In genomic region chr16:49500818-49501217, GRCm38 (mm10) we compare ENCODE assay signal across 9 mouse cellular contexts.
DNase-seq lines count a peak whose midpoint lies in the region; ATAC-seq lines count a peak whose summit lies in the region.
"Had no signal": no experiment of that assay in that cellular context is flagged by ENCODE, and none has a peak within 500 bp of the region (broad histone marks: within the 10 kb centered on the region; RNA-seq: fewer than 3 reads in every experiment).

No protein-coding gene starts in this region.

- 47% methylated on average over 4 of the region's 4 CpGs for WGBS in forebrain, embryonic 11.5 days
- 40% methylated on average over 4 of the region's 4 CpGs for WGBS in forebrain, embryonic 10.5 days
- 43% methylated on average over 4 of the region's 4 CpGs for WGBS in forebrain, embryonic 12.5 days

- no peak for DNase-seq in forebrain, embryonic 11.5 days (ENCODE audit: low spot score)
- no peak for DNase-seq in forebrain, embryonic 10.5 days (ENCODE audit: extremely low spot score, low spot score)
- peak; percentile 61 for DNase-seq in A20 (ENCODE audit: low read depth, low spot score)
- DNase-seq in brain, adult 2 months (ENCODE audit: low read depth, low spot score): peak; percentile 75
- DNase-seq in kidney, adult 11 months: peak; percentile 21
- DNase-seq in yolk sac, embryonic 10.5 days (ENCODE audit: low spot score): peak; percentile 9

- H3K4me3 ChIP-seq in forebrain, embryonic 11.5 days (ENCODE audit: low read depth, low read length): no peak overlapping the region
- H3K4me3 ChIP-seq in forebrain, embryonic 10.5 days: no peak overlapping the region
- no peak overlapping the region for H3K4me3 ChIP-seq in forebrain, embryonic 12.5 days (replicated peaks)
- H3K4me3 ChIP-seq: stomach, embryonic 15.5 days had no signal

- no peaks in the 10 kb centered on the region for H3K27me3 ChIP-seq in forebrain, embryonic 11.5 days (ENCODE audit: control insufficient read depth, insufficient read depth, low read length)
- H3K27me3 ChIP-seq in forebrain, embryonic 10.5 days (ENCODE audit: poor library complexity, severe bottlenecking): no peaks in the 10 kb centered on the region
- H3K27me3 ChIP-seq in forebrain, embryonic 12.5 days: no peaks in the 10 kb centered on the region
- H3K27me3 ChIP-seq: stomach, embryonic 15.5 days had no signal

- no peak overlapping the region for H3K27ac ChIP-seq in forebrain, embryonic 11.5 days (ENCODE audit: low read depth, low read length)
- no peak overlapping the region for H3K27ac ChIP-seq in forebrain, embryonic 10.5 days
- H3K27ac ChIP-seq in forebrain, embryonic 12.5 days: no peak overlapping the region
- H3K27ac ChIP-seq: stomach, embryonic 15.5 days had no signal

- no peak overlapping the region for H3K4me2 ChIP-seq in forebrain, embryonic 11.5 days (ENCODE audit: low read depth, low read length, severe bottlenecking)
- no peak overlapping the region for H3K4me2 ChIP-seq in forebrain, embryonic 12.5 days
- H3K4me2 ChIP-seq: stomach, embryonic 15.5 days had no signal

- peak; percentile 87 for ATAC-seq in forebrain, embryonic 11.5 days (replicated peaks; ENCODE audit: low FRiP score)
- peak; percentile 81 for ATAC-seq in forebrain, embryonic 12.5 days (ENCODE audit: low FRiP score)
- peak; percentile 71 for ATAC-seq in megakaryocyte, adult 5-6 weeks (ENCODE audit: poor library complexity, severe bottlenecking)

- no peaks in the 10 kb centered on the region for H3K4me1 ChIP-seq in forebrain, embryonic 11.5 days (replicated peaks; ENCODE audit: control insufficient read depth, insufficient read depth, low read length)
- no peaks in the 10 kb centered on the region for H3K4me1 ChIP-seq in forebrain, embryonic 10.5 days
- H3K4me1 ChIP-seq in forebrain, embryonic 12.5 days: no peaks in the 10 kb centered on the region
- H3K4me1 ChIP-seq: stomach, embryonic 15.5 days had no signal

- H3K9ac ChIP-seq in forebrain, embryonic 11.5 days (ENCODE audit: low read length): no peak overlapping the region
- no peak overlapping the region for H3K9ac ChIP-seq in forebrain, embryonic 12.5 days
- H3K9ac ChIP-seq: stomach, embryonic 15.5 days had no signal

- H3K36me3 ChIP-seq in forebrain, embryonic 11.5 days (ENCODE audit: control insufficient read depth, insufficient read depth, low read length): no peaks in the 10 kb centered on the region
- H3K36me3 ChIP-seq in forebrain, embryonic 10.5 days (replicated peaks): no peaks in the 10 kb centered on the region
- H3K36me3 ChIP-seq in forebrain, embryonic 12.5 days (replicated peaks): no peaks in the 10 kb centered on the region
- H3K36me3 ChIP-seq: stomach, embryonic 15.5 days had no signal

- no peaks in the 10 kb centered on the region for H3K9me3 ChIP-seq in forebrain, embryonic 11.5 days (ENCODE audit: control insufficient read depth, low read length)
- H3K9me3 ChIP-seq in forebrain, embryonic 10.5 days: no peaks in the 10 kb centered on the region
- H3K9me3 ChIP-seq in forebrain, embryonic 12.5 days: no peaks in the 10 kb centered on the region
- H3K9me3 ChIP-seq: stomach, embryonic 15.5 days had no signal

Comparison
In these comparisons a context has a peak if more than half of its experiments do, and no peak if none do; other contexts are left out.
1. DNase-seq: peak in A20 (single experiment), brain, adult 2 months (single experiment), kidney, adult 11 months (single experiment) and yolk sac, embryonic 10.5 days (single experiment); none in forebrain, embryonic 11.5 days (single experiment) and forebrain, embryonic 10.5 days (single experiment).
2. Peak in every context shown above with its lines, with median percentiles within 50 percentile points of each other: ATAC-seq.